Mouse (Mus musculus): ENCODE measurements around the gene Map3k4. TPM values are rescaled to one million over a fixed set of nuclear protein-coding genes. Genes with fewer than 3 reads are reported as not detected.

Map3k4 gene
- polyA plus RNA-seq, 1 experiment, result 17.6 TPM

DNA sequence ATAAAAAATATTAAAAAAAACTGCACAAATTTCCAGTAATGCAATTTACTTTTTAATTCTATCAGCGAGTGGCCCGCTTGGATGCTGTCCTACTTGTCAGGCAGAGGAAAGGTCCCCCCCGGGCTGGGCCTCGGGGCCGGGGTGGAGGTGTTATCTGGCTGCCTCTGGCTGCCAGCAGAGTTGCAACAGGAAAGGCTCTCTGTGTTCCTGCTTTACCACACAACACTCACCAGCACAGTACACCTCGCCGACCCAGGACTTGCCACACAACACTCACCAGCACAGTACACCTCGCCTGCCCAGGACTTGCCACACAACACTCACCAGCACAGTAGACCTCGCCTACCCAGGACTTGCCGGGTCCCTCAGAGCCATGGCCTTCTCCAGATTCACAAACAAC lies 38.8 kb downstream of the Map3k4 start:
- Histone ChIP-seq H3K4me3 (ENCODE audit: insufficient read depth, low read depth, low read length) (no peak overlapping the region), H3K27me3 (replicated peaks; ENCODE audit: control insufficient read depth, insufficient read depth, low read length) (no peaks in the 10 kb centered on the region), H3K4me1 (ENCODE audit: control insufficient read depth, insufficient read depth, low read length) (no peaks in the 10 kb centered on the region; the same call in 1 of the 2 replicates), H3K27ac (ENCODE audit: insufficient read depth, low read depth, low read length) (no peak overlapping the region), H3K36me3 (ENCODE audit: control insufficient read depth, insufficient read depth, low read length) (no peaks in the 10 kb centered on the region)
- no peak for TF ChIP-seq CTCF (conservative IDR thresholded peaks at IDR 0.05; ENCODE audit: insufficient read depth, insufficient read length, low read depth, low read length)
- TF ChIP-seq POLR2A (IDR thresholded peaks at IDR 0.05; ENCODE audit: low read depth, low read length), result no peak
- WGBS, result 90% methylated on average over 10 of the region's 10 CpGs
- no peak for DNase-seq

DNA sequence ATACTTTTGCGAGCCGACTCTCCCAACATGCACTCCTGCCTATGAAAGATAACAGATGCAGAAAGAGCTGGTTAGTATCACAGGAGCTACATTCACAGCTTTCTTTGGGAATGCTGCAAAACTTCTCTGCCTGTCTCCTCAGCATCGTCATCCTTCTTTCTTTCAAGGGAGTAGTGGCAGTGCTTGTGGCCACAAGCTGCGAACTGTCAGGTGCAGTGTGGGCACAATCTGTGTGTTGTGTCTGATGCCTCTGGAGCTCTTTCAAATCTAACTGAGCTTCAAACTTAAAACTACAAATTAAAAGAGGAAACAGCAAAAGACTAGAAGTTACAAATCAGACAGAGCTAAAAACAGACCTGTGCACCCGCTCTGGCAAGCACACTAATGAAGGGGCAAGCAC lies 40.5 kb downstream of the Map3k4 start:
- TF ChIP-seq POLR2A (IDR thresholded peaks at IDR 0.05; ENCODE audit: low read depth, low read length) (no peak), CTCF (conservative IDR thresholded peaks at IDR 0.05; ENCODE audit: insufficient read depth, insufficient read length, low read depth, low read length) (no peak)
- no peaks in the 10 kb centered on the region for H3K36me3 ChIP-seq (ENCODE audit: control insufficient read depth, insufficient read depth, low read length)
- no peaks in the 10 kb centered on the region for H3K27me3 ChIP-seq (replicated peaks; ENCODE audit: control insufficient read depth, insufficient read depth, low read length)
- H3K4me3 ChIP-seq (ENCODE audit: insufficient read depth, low read depth, low read length), result no peak overlapping the region
- 85% methylated on average over 5 of the region's 5 CpGs for WGBS
- no peak overlapping the region for H3K27ac ChIP-seq (ENCODE audit: insufficient read depth, low read depth, low read length)
- DNase-seq, result no peak
- H3K4me1 ChIP-seq (ENCODE audit: control insufficient read depth, insufficient read depth, low read length), result no peaks in the 10 kb centered on the region; the same call in 1 of the 2 replicates

DNA sequence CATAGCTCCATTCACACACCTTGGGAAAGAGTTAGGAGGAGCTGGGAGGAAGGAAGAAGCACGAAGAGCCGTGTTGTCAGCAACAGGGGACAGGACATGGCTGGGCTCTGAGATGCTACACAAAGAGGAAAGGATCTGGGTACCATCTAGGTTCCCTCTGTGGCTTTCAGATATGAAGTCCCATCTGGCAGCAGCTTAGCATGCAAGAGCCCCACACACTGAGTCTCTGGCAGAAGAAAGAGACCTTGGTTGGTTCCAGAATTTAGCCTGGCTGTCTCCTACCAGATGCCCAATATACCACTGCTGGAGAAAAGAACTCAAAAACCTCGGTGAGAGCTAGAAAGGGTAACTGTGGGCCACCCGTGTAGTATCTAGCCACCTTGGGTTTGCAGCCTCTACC lies 41.3 kb downstream of the Map3k4 start:
- DNase-seq, result no peak
- Histone ChIP-seq H3K27me3 (replicated peaks; ENCODE audit: control insufficient read depth, insufficient read depth, low read length) (no peaks in the 10 kb centered on the region), H3K36me3 (ENCODE audit: control insufficient read depth, insufficient read depth, low read length) (no peaks in the 10 kb centered on the region), H3K4me1 (ENCODE audit: control insufficient read depth, insufficient read depth, low read length) (no peaks in the 10 kb centered on the region), H3K27ac (ENCODE audit: insufficient read depth, low read depth, low read length) (no peak overlapping the region), H3K4me3 (ENCODE audit: insufficient read depth, low read depth, low read length) (no peak overlapping the region)
- no peak for TF ChIP-seq CTCF (conservative IDR thresholded peaks at IDR 0.05; ENCODE audit: insufficient read depth, insufficient read length, low read depth, low read length)
- TF ChIP-seq POLR2A (IDR thresholded peaks at IDR 0.05; ENCODE audit: low read depth, low read length), result no peak
- WGBS, result 83% methylated on average over 4 of the region's 4 CpGs

DNA sequence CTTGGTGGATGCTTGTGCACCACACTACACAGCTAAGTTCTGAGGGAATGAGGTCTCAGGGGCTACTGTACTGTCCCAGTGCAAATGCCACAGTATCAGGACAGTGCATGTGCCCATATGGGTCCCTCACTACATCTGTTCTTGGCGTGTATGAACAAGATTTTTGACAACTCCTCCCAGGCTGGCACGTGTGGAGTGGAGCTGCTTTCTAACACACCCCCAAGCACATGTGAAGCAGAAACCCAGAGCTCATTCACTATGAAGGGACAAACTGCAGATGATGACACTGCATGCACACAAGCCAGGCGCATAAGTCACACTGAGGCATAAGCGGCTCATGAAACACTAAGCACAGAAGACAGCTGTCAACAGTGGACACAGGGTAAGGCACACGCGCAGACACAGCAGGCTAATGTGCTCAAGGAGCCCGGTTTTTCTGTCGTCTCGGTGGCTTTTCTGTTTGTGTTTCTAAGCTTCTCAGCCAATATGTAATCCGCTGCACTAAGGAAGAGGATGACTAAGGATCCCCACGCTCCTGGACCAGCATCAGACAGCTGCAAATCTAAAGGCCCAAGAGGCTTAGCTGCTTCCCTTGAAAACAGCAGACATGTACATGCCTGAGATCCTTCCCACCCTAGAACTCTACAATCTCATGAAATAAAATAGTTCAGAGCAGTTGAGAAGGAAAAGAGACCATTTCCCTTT lies 41.9 kb downstream of the Map3k4 start:
- WGBS, result 88% methylated on average over 11 of the region's 11 CpGs
- Histone ChIP-seq H3K36me3 (ENCODE audit: control insufficient read depth, insufficient read depth, low read length) (no peaks in the 10 kb centered on the region), H3K27me3 (replicated peaks; ENCODE audit: control insufficient read depth, insufficient read depth, low read length) (no peaks in the 10 kb centered on the region), H3K4me3 (ENCODE audit: insufficient read depth, low read depth, low read length) (no peak overlapping the region), H3K4me1 (ENCODE audit: control insufficient read depth, insufficient read depth, low read length) (no peaks in the 10 kb centered on the region), H3K27ac (ENCODE audit: insufficient read depth, low read depth, low read length) (no peak overlapping the region)
- TF ChIP-seq POLR2A (IDR thresholded peaks at IDR 0.05; ENCODE audit: low read depth, low read length) (no peak), CTCF (conservative IDR thresholded peaks at IDR 0.05; ENCODE audit: insufficient read depth, insufficient read length, low read depth, low read length) (no peak)
- DNase-seq, result no peak

- Histone ChIP-seq H3K36me3 (ENCODE audit: control insufficient read depth, insufficient read depth, low read length) (no peaks in the 10 kb centered on the region), H3K4me3 (ENCODE audit: insufficient read depth, low read depth, low read length) (no peak overlapping the region), H3K4me1 (ENCODE audit: control insufficient read depth, insufficient read depth, low read length) (no peaks in the 10 kb centered on the region), H3K27me3 (replicated peaks; ENCODE audit: control insufficient read depth, insufficient read depth, low read length) (no peaks in the 10 kb centered on the region), H3K27ac (ENCODE audit: insufficient read depth, low read depth, low read length) (no peak overlapping the region)
- 87% methylated on average over 9 of the region's 9 CpGs for WGBS
- DNase-seq, result no peak
- no peak for TF ChIP-seq POLR2A (IDR thresholded peaks at IDR 0.05; ENCODE audit: low read depth, low read length)
- TF ChIP-seq CTCF (conservative IDR thresholded peaks at IDR 0.05; ENCODE audit: insufficient read depth, insufficient read length, low read depth, low read length), result no peak
Measured at GRCm38 (mm10) chr17:12275756-12276155, 42.8 kb downstream of the Map3k4 start.

DNA sequence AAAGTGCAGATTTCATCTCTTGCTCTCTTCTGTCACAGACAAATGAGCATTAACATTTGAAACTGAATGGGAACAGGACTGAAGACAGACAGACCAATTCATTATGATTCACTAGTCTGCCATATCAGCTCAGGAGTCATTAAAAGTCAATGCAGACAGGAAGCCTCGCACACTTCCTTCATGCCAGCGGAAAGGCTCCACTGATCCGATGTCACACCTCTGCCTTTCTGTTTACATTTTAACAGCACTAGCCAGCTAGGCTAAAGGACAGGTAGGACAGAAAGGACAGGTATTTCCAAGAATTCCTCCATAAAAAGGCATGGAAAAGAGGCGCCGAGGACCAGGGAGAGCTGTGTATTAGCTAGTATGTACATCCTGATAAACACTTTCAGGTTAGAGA lies 45.6 kb downstream of the Map3k4 start:
- no peak for TF ChIP-seq POLR2A (IDR thresholded peaks at IDR 0.05; ENCODE audit: low read depth, low read length)
- no peak for TF ChIP-seq CTCF (conservative IDR thresholded peaks at IDR 0.05; ENCODE audit: insufficient read depth, insufficient read length, low read depth, low read length)
- Histone ChIP-seq H3K27ac (ENCODE audit: insufficient read depth, low read depth, low read length) (no peak overlapping the region), H3K4me1 (ENCODE audit: control insufficient read depth, insufficient read depth, low read length) (no peaks in the 10 kb centered on the region), H3K36me3 (ENCODE audit: control insufficient read depth, insufficient read depth, low read length) (no peaks in the 10 kb centered on the region), H3K27me3 (replicated peaks; ENCODE audit: control insufficient read depth, insufficient read depth, low read length) (no peaks in the 10 kb centered on the region), H3K4me3 (ENCODE audit: insufficient read depth, low read depth, low read length) (no peak overlapping the region)
- no peak for DNase-seq
- WGBS, result 40% methylated on average over 5 of the region's 5 CpGs

DNA sequence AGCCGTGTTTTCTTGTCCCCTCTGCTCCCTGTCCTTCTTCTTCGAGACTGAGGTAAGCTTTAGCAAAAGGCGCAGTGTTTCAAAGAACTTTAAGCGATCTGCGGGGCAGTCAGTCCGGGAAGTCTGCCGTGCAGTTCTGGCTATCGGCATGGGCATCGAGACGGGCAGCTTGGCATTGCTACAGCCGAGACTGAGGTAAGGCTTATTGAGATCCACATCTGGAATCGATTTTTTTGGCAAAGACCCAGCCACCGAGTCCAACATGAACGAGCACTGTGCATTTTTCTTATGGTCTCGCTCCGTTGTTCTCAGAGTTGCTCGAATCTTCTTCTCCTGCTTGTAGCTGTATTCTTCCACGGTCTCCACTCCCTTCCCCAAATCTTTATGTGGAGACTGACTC lies 46.8 kb downstream of the Map3k4 start:
- 94% methylated on average over 18 of the region's 18 CpGs for WGBS
- no peak for TF ChIP-seq POLR2A (IDR thresholded peaks at IDR 0.05; ENCODE audit: low read depth, low read length)
- TF ChIP-seq CTCF (conservative IDR thresholded peaks at IDR 0.05; ENCODE audit: insufficient read depth, insufficient read length, low read depth, low read length), result no peak
- Histone ChIP-seq H3K4me3 (ENCODE audit: insufficient read depth, low read depth, low read length) (no peak overlapping the region), H3K27ac (ENCODE audit: insufficient read depth, low read depth, low read length) (no peak overlapping the region), H3K36me3 (ENCODE audit: control insufficient read depth, insufficient read depth, low read length) (no peaks in the 10 kb centered on the region), H3K4me1 (ENCODE audit: control insufficient read depth, insufficient read depth, low read length) (0 out of 2 replicates have a peak, but pooled peaks cover 5% of the 10 kb centered on the region), H3K27me3 (replicated peaks; ENCODE audit: control insufficient read depth, insufficient read depth, low read length) (no peaks in the 10 kb centered on the region)
- DNase-seq, result no peak
